13 mouse cellular contexts compared by ENCODE assay signal in genomic region chr6:134918769-134919168, GRCm38 (mm10). TPM values are rescaled to one million over a fixed set of nuclear protein-coding genes. Genes with fewer than 3 reads are reported as not detected.
A peak's percentile ranks its signal among the peaks of the same experiment; 100 is the strongest.
DNase-seq lines count a peak whose midpoint lies in the region; ATAC-seq and TF ChIP-seq lines count a peak whose summit lies in the region.
"Had no signal": no experiment of that assay in that cellular context is flagged by ENCODE, and none has a peak within 500 bp of the region (broad histone marks: within the 10 kb centered on the region; RNA-seq: fewer than 3 reads in every experiment).

No protein-coding gene starts in this region.

- TF ChIP-seq CTCF in gastrocnemius, adult 2 months (IDR thresholded peaks at IDR 0.05), result no peak
- no peak for TF ChIP-seq CTCF in kidney, postnatal 0 days (IDR thresholded peaks at IDR 0.05; ENCODE audit: low read depth)
- no peak for TF ChIP-seq CTCF in liver, embryonic 14.5 days (IDR thresholded peaks at IDR 0.05; ENCODE audit: low read depth)

- H3K4me1 ChIP-seq in kidney, postnatal 0 days (replicated peaks; ENCODE audit: insufficient read depth, low read length), result peaks cover 8% of the 10 kb centered on the region; the same call in 1 of the 2 replicates
- H3K4me1 ChIP-seq in liver, embryonic 14.5 days (replicated peaks; ENCODE audit: control insufficient read depth in 2 of 2, insufficient read depth in 2 of 2, low read length in 1 of 2), result peaks cover 18 to 19% of the 10 kb centered on the region in 2 experiments

- no peak overlapping the region for H3K9ac ChIP-seq in kidney, postnatal 0 days (ENCODE audit: low read depth, low read length)
- no peak overlapping the region for H3K9ac ChIP-seq in liver, embryonic 14.5 days (replicated peaks)

- no peak for TF ChIP-seq EP300 in liver, embryonic 14.5 days (IDR thresholded peaks at IDR 0.05; ENCODE audit: low read depth)

- no peak for ATAC-seq in kidney, postnatal 0 days (replicated peaks; ENCODE audit: low FRiP score, low read depth)
- ATAC-seq in liver, embryonic 14.5 days (ENCODE audit: insufficient read depth), result no peak
- no peak for ATAC-seq in cerebellum, adult (ENCODE audit: insufficient number of reproducible peaks, low FRiP score, low TSS enrichment)
- ATAC-seq: Patski had no signal

- H3K9me3 ChIP-seq in kidney, postnatal 0 days (replicated peaks; ENCODE audit: low read length), result no peaks in the 10 kb centered on the region
- H3K9me3 ChIP-seq in liver, embryonic 14.5 days (ENCODE audit: control insufficient read depth, low read length), result no peaks in the 10 kb centered on the region
- H3K9me3 ChIP-seq: hindbrain, embryonic 13.5 days had no signal

- no peak overlapping the region; the same call in 1 of the 2 replicates for H3K4me3 ChIP-seq in gastrocnemius, adult 2 months
- no peak overlapping the region for H3K4me3 ChIP-seq in kidney, postnatal 0 days (replicated peaks; ENCODE audit: low read depth, low read length)
- no peak overlapping the region for H3K4me3 ChIP-seq in liver, embryonic 14.5 days (ENCODE audit: insufficient read depth in 1 of 2, low read depth in 2 of 2, low read length in 2 of 2)

- no peak for DNase-seq in gastrocnemius, adult 2 months
- DNase-seq in gastrocnemius, postnatal 4 days (ENCODE audit: low spot score in 2 of 2), result no peak
- no peak for DNase-seq in kidney, postnatal 0 days (ENCODE audit: low spot score)
- DNase-seq in kidney, postnatal 14 days, result no peak
- peak; percentile 80 for DNase-seq in CD4-positive helper T cell, adult 2 months (ENCODE audit: low read depth, low spot score)
- DNase-seq in liver, embryonic 14.5 days (ENCODE audit: low read depth in 3 of 3, low spot score in 3 of 3), result no peak
- no peak for DNase-seq in cerebellum, postnatal 10 days
- DNase-seq: adrenal gland, adult 2 months; kidney, adult 9 months; layer of hippocampus, adult 9-11 months had no signal

- 0 out of 2 replicates have a peak, but pooled peaks cover 2% of the 10 kb centered on the region for H3K36me3 ChIP-seq in kidney, postnatal 0 days (ENCODE audit: insufficient read depth, low read length)
- peaks cover 15% of the 10 kb centered on the region for H3K36me3 ChIP-seq in liver, embryonic 14.5 days (replicated peaks; ENCODE audit: control insufficient read depth, insufficient read depth, low read depth)
- H3K36me3 ChIP-seq: hindbrain, embryonic 13.5 days had no signal

- 95% methylated on average over 10 of the region's 10 CpGs for WGBS in kidney, postnatal 0 days
- 82% methylated on average over 10 of the region's 10 CpGs for WGBS in liver, embryonic 14.5 days (ENCODE audit: insufficient replicate concordance)

- peak overlapping the region; percentile 91; the same call in 1 of the 2 replicates for H3K4me2 ChIP-seq in kidney, postnatal 0 days (ENCODE audit: low read length)
- peak overlapping the region; percentile 96; the same call in 1 of the 2 replicates for H3K4me2 ChIP-seq in liver, embryonic 14.5 days (ENCODE audit: low read depth)

- H3K27me3 ChIP-seq in kidney, postnatal 0 days (ENCODE audit: insufficient read depth, low read length), result no peaks in the 10 kb centered on the region
- no peaks in the 10 kb centered on the region for H3K27me3 ChIP-seq in liver, embryonic 14.5 days (ENCODE audit: control insufficient read depth, insufficient read depth, low read length)
- H3K27me3 ChIP-seq: Patski had no signal

- intact Hi-C loops in gastrocnemius, adult 2 months (cut with DNase I), result no loop called here

- H3K27ac ChIP-seq in gastrocnemius, adult 2 months, result peak overlapping the region; percentile 100
- no peak overlapping the region for H3K27ac ChIP-seq in kidney, postnatal 0 days
- no peak overlapping the region for H3K27ac ChIP-seq in liver, embryonic 14.5 days

RNA-seq across cellular contexts. Expression of gene Cdkn1b, which starts 1.4 kb away (rescaled TPM):
- 10 to 100 TPM; 36.1 to 41.8 TPM for total RNA-seq in gastrocnemius, adult 2 months (2021)
- 10 to 100 TPM; 51.1 to 53.0 TPM for total RNA-seq in gastrocnemius, postnatal 4 days (2021)
- polyA plus RNA-seq in kidney, postnatal 0 days (2015; fragmentation: Nextera tagmentation; extraction: Ambion mirVana), result 25.1 and 25.9 TPM in 2 replicates
- 8.4 and 12.2 TPM in 2 replicates for polyA plus RNA-seq in liver, embryonic 14.5 days (2012; rRNA removed)
- 11.7 and 12.6 TPM in 2 replicates for polyA plus RNA-seq in liver, embryonic 14.5 days (2014; fragmentation: Nextera tagmentation; extraction: Ambion mirVana)

RNA-seq across cellular contexts. Expression of gene Gpr19, which starts 20.4 kb away (rescaled TPM):
- total RNA-seq in gastrocnemius, adult 2 months (2021), result 1 to 10 TPM; 4.0 to 4.1 TPM
- total RNA-seq in gastrocnemius, postnatal 4 days (2021), result 1 to 10 TPM; 4.9 to 7.7 TPM
- polyA plus RNA-seq in kidney, postnatal 0 days (2015; fragmentation: Nextera tagmentation; extraction: Ambion mirVana), result 11.1 and 12.1 TPM in 2 replicates
- polyA plus RNA-seq in liver, embryonic 14.5 days (2012; rRNA removed), result 4.4 and 4.7 TPM in 2 replicates
- 4.4 and 4.9 TPM in 2 replicates for polyA plus RNA-seq in liver, embryonic 14.5 days (2014; fragmentation: Nextera tagmentation; extraction: Ambion mirVana)
